Mouse (Mus musculus) C2C12 (cell line): Measurements from ENCODE around the gene Rnf144a.

Experiments
- CEBPB ChIP-seq: IDR thresholded peaks from one replicate; pipeline ENCODE4 v1.6.1; 2011; ENCODE audit warnings: low read depth, mild to moderate bottlenecking, control low read depth, moderate library complexity
- CTCF ChIP-seq: IDR thresholded peaks from one replicate; pipeline ENCODE4 v1.5.1; 2011; ENCODE audit not compliant: control insufficient read depth, insufficient read depth, insufficient read length
- MYOD1 ChIP-seq: IDR thresholded peaks from one replicate; pipeline ENCODE4 v1.6.1; 2011; ENCODE audit warnings: low read depth; ENCODE audit not compliant: control insufficient read depth, insufficient read length
- USF1 ChIP-seq: IDR thresholded peaks from one replicate; pipeline ENCODE4 v1.6.1; 2011; ENCODE audit warnings: low read depth, mild to moderate bottlenecking, control low read depth, moderate library complexity

DNA sequence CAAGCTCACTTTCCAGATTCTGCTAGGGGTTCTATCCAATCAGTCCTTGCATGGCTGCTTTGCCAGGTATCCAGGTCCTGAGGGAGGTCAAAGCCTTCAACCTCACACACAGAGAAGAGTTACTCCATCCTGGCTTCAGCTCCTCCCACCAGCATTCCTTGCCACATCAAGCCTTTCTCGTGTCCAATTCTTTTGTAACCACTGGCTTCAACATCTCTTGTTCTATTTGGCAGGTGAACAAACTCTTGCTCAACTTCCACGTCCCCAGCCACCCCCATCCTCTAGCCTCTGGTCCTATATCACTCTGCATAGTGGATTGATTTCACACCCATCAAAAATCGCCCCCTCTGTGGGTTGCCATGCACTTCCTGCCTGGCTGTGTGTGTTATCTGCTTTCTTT lies 98.8 kb downstream of the Rnf144a start:
- TF ChIP-seq MYOD1, result no peak
- TF ChIP-seq CTCF, result no peak
- no peak for TF ChIP-seq USF1
- no peak for TF ChIP-seq CEBPB
